Mouse (Mus musculus): ENCODE data around the gene L2hgdh. TPM values are rescaled to one million over a fixed set of nuclear protein-coding genes. Genes with fewer than 3 reads are reported as not detected.

L2hgdh gene
- polyA plus RNA-seq (2015; fragmentation: Nextera tagmentation; extraction: Ambion mirVana), result 18.3 and 21.7 TPM in 2 replicates

DNA sequence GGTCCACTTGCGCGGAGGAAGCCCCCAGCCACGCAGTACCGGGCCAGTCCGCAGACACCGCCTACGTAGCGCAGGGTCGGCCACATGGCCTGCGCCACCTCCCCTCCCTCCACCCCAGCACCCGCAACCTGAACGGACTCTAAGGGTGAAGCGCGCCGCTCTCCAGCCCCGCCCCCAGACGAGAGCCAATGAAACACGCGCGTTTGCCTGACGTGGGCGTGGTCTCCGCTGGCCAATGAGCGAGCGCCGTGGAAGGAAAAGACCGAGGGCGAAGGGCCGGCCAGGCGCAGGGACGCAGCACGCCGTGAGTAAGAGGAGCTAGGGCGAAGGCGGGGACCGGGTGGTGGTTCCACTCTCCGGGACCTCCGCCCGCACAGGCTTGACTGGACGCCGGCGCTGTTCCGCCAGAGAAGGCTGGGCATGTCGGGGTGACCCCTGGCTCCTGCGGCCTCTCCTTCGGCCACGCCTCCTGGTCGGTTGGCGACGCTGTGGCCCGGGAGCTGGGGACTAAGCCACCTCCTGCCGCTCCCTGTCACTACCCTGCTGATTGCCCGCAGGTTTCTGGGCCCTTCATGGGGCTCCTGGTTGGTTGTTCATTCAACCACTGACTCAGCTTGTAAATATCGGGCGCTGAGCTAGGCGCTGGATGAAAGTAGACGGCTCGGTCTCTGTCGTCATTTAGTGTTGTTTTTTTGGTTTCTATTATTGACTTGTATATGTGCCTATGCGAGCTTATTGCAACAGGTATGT is at the start of gene L2hgdh, which contains the start of gene Atp5s:
Gene L2hgdh, minus strand, starts transcription at position 163 of the 750 bp plus-strand sequence.
Gene Atp5s, plus strand, starts transcription at position 240 of the 750 bp plus-strand sequence.
- peak within 1 kb of the TSS; percentile 67 for H3K4me2 ChIP-seq (ENCODE audit: low read depth, low read length)
- H3K27ac ChIP-seq (ENCODE audit: low read length), result peak within 1 kb of the TSS; percentile 88
- under 1% methylated on average over 54 of the region's 60 CpGs for WGBS
- peak within 1 kb of the TSS; percentile 82 for H3K4me3 ChIP-seq (replicated peaks; ENCODE audit: low read length)
- peak within 1 kb of the TSS; percentile 84 for H3K9ac ChIP-seq (ENCODE audit: low read length)
- H3K9me3 ChIP-seq (replicated peaks; ENCODE audit: control insufficient read depth, low read length), result 0 out of 2 replicates have a peak, but pooled peaks cover under 1% of the 10 kb centered on the region
- H3K4me1 ChIP-seq (ENCODE audit: control insufficient read depth, insufficient read depth, low read length), result peaks cover 12% of the 10 kb centered on the region; the same call in 1 of the 2 replicates
- no peaks in the 10 kb centered on the region for H3K27me3 ChIP-seq (ENCODE audit: control insufficient read depth, insufficient read depth, low read length)
- ATAC-seq (ENCODE audit: insufficient read depth, low FRiP score), result peak; percentile 97
- H3K36me3 ChIP-seq (ENCODE audit: control insufficient read depth, insufficient read depth, low read length), result peaks cover 6% of the 10 kb centered on the region; the same call in 1 of the 2 replicates

DNA sequence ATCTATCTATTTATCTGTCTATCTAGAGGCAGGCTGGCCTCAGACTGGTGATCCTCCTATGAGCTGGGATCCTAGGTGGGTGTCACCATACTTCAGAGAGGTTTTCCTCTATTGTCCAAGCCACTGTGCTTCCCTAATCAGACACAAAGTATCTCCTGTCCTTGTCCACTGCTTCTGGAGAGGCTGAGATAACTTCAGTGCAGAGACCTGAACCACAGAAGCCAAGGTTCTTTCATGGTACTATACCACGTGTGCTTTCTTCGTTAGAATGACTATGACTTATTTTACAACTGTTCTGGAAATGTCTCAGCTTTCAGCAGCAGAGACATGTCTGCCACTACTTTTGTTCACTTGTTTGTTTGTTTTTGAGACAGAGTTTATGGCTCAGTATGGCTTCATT is 44.2 kb upstream of the L2hgdh start:
- no peaks in the 10 kb centered on the region for H3K4me1 ChIP-seq (ENCODE audit: control insufficient read depth, insufficient read depth, low read length)
- no peaks in the 10 kb centered on the region for H3K9me3 ChIP-seq (replicated peaks; ENCODE audit: control insufficient read depth, low read length)
- H3K27me3 ChIP-seq (ENCODE audit: control insufficient read depth, insufficient read depth, low read length), result no peaks in the 10 kb centered on the region
- no peaks in the 10 kb centered on the region for H3K36me3 ChIP-seq (ENCODE audit: control insufficient read depth, insufficient read depth, low read length)
- no peak overlapping the region for H3K4me3 ChIP-seq (replicated peaks; ENCODE audit: low read length)
- 76% methylated on average over 2 of the region's 2 CpGs for WGBS
- no peak overlapping the region for H3K9ac ChIP-seq (ENCODE audit: low read length)
- no peak for ATAC-seq (ENCODE audit: insufficient read depth, low FRiP score)
- H3K4me2 ChIP-seq (ENCODE audit: low read depth, low read length), result no peak overlapping the region
- no peak overlapping the region for H3K27ac ChIP-seq (ENCODE audit: low read length)

DNA sequence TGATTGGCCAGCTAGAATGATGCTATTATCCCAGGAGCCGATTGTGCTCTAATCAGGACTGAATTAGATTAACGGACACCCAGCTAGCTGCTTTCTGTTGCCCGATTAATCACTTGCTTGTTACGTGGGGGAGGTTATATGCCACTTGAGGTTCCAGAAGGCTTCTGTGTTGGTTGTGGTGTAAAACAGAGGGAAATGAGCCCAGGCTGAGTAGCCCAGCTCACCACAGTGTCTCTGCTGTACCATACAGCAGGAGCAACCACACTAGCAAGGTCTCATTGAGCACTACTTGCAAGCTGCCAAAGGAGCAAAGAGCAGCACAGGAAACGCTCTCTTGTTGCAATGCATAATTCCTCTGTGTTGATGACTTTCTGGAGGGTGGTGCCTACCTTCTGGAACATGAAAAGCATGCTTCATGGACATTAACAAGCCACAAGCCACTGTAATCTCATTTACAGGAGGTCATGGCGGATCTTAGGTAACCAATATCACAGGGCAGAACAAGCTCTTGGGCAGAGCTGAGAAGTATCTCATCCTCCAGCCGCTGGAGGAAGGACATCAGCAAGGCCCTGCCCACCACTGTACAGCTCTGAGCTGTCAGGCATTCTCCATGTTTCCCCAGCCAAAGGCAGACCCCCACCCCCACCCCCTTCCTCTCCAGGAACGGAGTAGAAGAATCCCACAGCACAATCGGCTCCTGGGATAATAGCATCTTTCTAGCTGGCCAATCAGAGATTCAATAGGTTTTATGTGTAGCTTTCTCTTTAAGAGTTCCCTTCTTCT is 43.0 kb upstream of the L2hgdh start:
- Histone ChIP-seq H3K36me3 (ENCODE audit: control insufficient read depth, insufficient read depth, low read length) (no peaks in the 10 kb centered on the region), H3K4me3 (replicated peaks; ENCODE audit: low read length) (no peak overlapping the region), H3K4me1 (ENCODE audit: control insufficient read depth, insufficient read depth, low read length) (no peaks in the 10 kb centered on the region), H3K4me2 (ENCODE audit: low read depth, low read length) (no peak overlapping the region), H3K27ac (ENCODE audit: low read length) (no peak overlapping the region), H3K9me3 (replicated peaks; ENCODE audit: control insufficient read depth, low read length) (no peaks in the 10 kb centered on the region), H3K9ac (ENCODE audit: low read length) (no peak overlapping the region), H3K27me3 (ENCODE audit: control insufficient read depth, insufficient read depth, low read length) (no peaks in the 10 kb centered on the region)
- ATAC-seq (ENCODE audit: insufficient read depth, low FRiP score), result no peak
- 58% methylated on average over 9 of the region's 9 CpGs for WGBS

DNA sequence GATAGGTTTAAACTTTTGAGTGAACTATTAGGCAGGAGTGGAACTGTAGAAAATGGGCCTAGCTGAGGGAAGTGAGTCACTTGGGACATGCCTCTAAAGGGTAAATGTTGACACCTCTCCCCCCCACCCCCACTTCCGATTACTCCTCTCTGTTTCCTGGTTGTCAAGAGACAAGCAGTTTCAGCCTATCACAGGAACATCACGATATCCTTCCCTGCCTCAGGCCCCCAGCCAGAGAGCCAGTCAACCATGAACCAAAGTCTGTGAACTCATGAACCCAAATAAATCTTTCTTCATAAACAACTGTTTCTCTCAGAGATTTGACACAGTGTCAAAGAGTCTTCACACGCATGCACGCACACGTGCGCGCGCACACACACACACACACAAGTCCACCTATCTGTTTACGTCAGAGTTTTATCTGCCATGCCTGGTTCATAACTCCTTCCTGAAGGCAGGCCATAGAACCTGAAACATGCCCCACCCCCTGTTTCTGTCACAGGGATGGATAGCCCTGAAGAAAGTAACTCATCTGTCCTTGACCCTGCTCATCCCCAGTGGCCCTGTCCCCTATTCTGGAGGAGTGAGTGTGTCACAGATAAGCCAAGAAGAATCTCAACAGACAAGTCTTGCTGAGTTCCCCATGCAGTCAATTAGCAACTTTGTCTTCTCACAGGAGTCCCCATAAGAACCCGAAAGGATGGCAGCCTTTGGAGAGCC is 41.7 kb upstream of the L2hgdh start:
- WGBS, result 77% methylated on average over 10 of the region's 10 CpGs
- no peak for ATAC-seq (ENCODE audit: insufficient read depth, low FRiP score)
- H3K4me1 ChIP-seq (ENCODE audit: control insufficient read depth, insufficient read depth, low read length), result no peaks in the 10 kb centered on the region
- no peaks in the 10 kb centered on the region for H3K36me3 ChIP-seq (ENCODE audit: control insufficient read depth, insufficient read depth, low read length)
- H3K27ac ChIP-seq (ENCODE audit: low read length), result no peak overlapping the region
- no peaks in the 10 kb centered on the region for H3K27me3 ChIP-seq (ENCODE audit: control insufficient read depth, insufficient read depth, low read length)
- no peak overlapping the region for H3K4me3 ChIP-seq (replicated peaks; ENCODE audit: low read length)
- H3K9me3 ChIP-seq (replicated peaks; ENCODE audit: control insufficient read depth, low read length), result no peaks in the 10 kb centered on the region
- no peak overlapping the region for H3K9ac ChIP-seq (ENCODE audit: low read length)
- H3K4me2 ChIP-seq (ENCODE audit: low read depth, low read length), result no peak overlapping the region

DNA sequence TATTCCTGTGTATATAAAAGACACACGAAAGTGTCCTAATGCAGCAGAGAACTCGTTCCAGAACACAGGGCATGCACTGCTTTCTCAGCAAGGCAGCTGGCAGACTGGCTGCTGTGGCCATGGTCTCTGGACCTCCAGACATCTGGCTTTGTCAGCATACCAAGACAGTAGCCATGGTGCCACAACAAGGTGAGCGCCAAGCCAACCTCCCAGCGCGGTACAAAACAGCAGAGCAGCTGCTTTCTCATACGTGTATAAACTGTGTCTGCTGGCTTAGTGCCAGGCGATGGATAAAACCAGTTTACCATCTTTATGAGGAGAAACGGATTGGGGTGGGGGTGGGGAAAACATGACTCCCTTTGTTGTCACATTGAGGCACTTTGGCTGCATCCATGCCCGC is 40.9 kb upstream of the L2hgdh start:
- no peak for ATAC-seq (ENCODE audit: insufficient read depth, low FRiP score)
- Histone ChIP-seq H3K36me3 (ENCODE audit: control insufficient read depth, insufficient read depth, low read length) (no peaks in the 10 kb centered on the region), H3K4me3 (replicated peaks; ENCODE audit: low read length) (no peak overlapping the region), H3K4me2 (ENCODE audit: low read depth, low read length) (no peak overlapping the region), H3K27ac (ENCODE audit: low read length) (no peak overlapping the region), H3K9me3 (replicated peaks; ENCODE audit: control insufficient read depth, low read length) (no peaks in the 10 kb centered on the region), H3K27me3 (ENCODE audit: control insufficient read depth, insufficient read depth, low read length) (no peaks in the 10 kb centered on the region), H3K4me1 (ENCODE audit: control insufficient read depth, insufficient read depth, low read length) (no peaks in the 10 kb centered on the region), H3K9ac (ENCODE audit: low read length) (no peak overlapping the region)
- WGBS, result 55% methylated on average over 9 of the region's 9 CpGs

DNA sequence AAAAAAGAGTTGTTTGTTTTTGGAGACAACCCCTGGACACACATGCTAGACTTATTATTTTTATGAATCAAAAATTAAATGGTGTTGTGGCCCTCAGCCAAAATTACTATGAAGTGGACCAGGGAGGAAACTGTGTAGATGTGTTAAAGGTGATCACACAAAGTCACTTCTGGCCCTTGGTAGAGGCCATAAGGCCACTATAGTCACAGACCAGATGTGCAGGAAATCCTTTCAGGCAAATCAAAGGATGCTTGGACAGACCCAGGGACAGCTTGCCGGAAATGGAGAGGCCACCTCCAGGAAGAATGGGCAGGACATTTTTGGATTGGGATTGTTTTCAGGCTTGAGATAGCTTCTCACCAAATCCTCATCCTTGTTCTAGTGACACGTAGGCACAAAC is 36.9 kb upstream of the L2hgdh start:
- no peak for ATAC-seq (ENCODE audit: insufficient read depth, low FRiP score)
- Histone ChIP-seq H3K4me1 (ENCODE audit: control insufficient read depth, insufficient read depth, low read length) (peaks cover 24% of the 10 kb centered on the region), H3K36me3 (ENCODE audit: control insufficient read depth, insufficient read depth, low read length) (no peaks in the 10 kb centered on the region), H3K9me3 (replicated peaks; ENCODE audit: control insufficient read depth, low read length) (no peaks in the 10 kb centered on the region), H3K9ac (ENCODE audit: low read length) (no peak overlapping the region), H3K27me3 (ENCODE audit: control insufficient read depth, insufficient read depth, low read length) (no peaks in the 10 kb centered on the region), H3K27ac (ENCODE audit: low read length) (no peak overlapping the region), H3K4me2 (ENCODE audit: low read depth, low read length) (no peak overlapping the region), H3K4me3 (replicated peaks; ENCODE audit: low read length) (no peak overlapping the region)
- WGBS, result 82% methylated on average over 2 of the region's 2 CpGs

DNA sequence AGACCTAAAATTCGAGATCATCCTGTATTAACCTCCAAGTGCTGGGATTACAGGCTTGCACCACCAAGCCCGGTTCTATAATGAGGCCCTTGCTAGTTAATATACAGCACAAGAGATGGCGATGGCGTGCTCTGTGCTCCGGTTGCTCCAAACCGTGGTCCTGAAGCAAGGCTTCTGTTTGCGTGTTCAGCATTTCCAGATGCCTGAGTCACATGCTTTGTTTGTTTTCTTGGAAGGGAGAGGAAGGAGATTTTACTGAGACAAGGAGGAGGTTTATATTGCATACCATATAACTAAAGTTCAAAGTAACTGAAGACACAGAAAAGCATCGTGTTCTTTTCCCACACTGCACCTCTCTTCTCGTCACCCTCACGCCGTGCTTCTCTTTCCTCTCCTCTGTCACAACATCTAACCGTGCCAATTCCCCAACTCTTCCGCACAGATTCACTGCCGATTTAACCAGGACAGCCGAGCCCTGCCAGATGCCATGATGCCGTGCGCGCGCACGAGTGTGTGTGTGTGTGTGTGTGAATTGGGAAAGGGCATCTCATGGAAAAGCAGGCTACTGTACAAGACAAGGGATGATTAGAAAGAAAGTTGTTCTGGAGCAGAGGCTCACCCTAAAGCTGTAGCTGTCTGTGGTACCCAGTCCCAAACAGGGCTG is 36.2 kb upstream of the L2hgdh start:
- H3K4me2 ChIP-seq (ENCODE audit: low read depth, low read length), result no peak overlapping the region
- no peaks in the 10 kb centered on the region for H3K36me3 ChIP-seq (ENCODE audit: control insufficient read depth, insufficient read depth, low read length)
- H3K9me3 ChIP-seq (replicated peaks; ENCODE audit: control insufficient read depth, low read length), result no peaks in the 10 kb centered on the region
- 77% methylated on average over 20 of the region's 20 CpGs for WGBS
- peaks cover 30% of the 10 kb centered on the region for H3K4me1 ChIP-seq (ENCODE audit: control insufficient read depth, insufficient read depth, low read length)
- H3K4me3 ChIP-seq (replicated peaks; ENCODE audit: low read length), result no peak overlapping the region
- ATAC-seq (ENCODE audit: insufficient read depth, low FRiP score), result no peak
- no peaks in the 10 kb centered on the region for H3K27me3 ChIP-seq (ENCODE audit: control insufficient read depth, insufficient read depth, low read length)
- peak overlapping the region; percentile 8; the same call in 1 of the 2 replicates for H3K27ac ChIP-seq (ENCODE audit: low read length)
- H3K9ac ChIP-seq (ENCODE audit: low read length), result no peak overlapping the region

DNA sequence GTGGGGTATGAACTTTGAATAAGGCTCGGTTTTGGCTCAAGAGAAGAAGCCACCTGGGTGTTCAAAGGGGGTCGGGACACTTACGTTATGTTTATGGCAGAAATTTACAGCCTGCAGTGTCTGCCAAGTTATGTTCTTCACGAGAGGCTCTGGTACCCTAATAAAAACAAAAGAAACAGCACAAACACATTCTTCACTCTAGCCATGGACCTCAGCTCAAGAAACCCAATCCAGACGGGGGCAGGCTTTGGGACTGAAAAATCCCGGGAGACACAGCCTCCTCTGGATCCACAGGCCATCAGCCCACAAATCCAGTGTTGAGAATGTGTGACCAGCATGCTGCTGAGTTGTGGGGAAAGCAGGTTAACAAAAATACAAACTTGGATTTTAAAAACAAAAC is 35.3 kb upstream of the L2hgdh start:
- H3K27me3 ChIP-seq (ENCODE audit: control insufficient read depth, insufficient read depth, low read length), result no peaks in the 10 kb centered on the region
- H3K4me3 ChIP-seq (replicated peaks; ENCODE audit: low read length), result no peak overlapping the region
- no peak for ATAC-seq (ENCODE audit: insufficient read depth, low FRiP score)
- no peak overlapping the region for H3K4me2 ChIP-seq (ENCODE audit: low read depth, low read length)
- peaks cover 30% of the 10 kb centered on the region for H3K4me1 ChIP-seq (ENCODE audit: control insufficient read depth, insufficient read depth, low read length)
- H3K27ac ChIP-seq (ENCODE audit: low read length), result no peak overlapping the region
- H3K9ac ChIP-seq (ENCODE audit: low read length), result no peak overlapping the region
- WGBS, result 42% methylated on average over 6 of the region's 6 CpGs
- H3K36me3 ChIP-seq (ENCODE audit: control insufficient read depth, insufficient read depth, low read length), result no peaks in the 10 kb centered on the region
- no peaks in the 10 kb centered on the region for H3K9me3 ChIP-seq (replicated peaks; ENCODE audit: control insufficient read depth, low read length)

Data from stomach, embryonic 16.5 days (tissue).